Mouse (Mus musculus) liver, embryonic 15.5 days (tissue): Measurements from ENCODE around the gene Gm3880. TPM values are rescaled to one million over a fixed set of nuclear protein-coding genes. Genes with fewer than 3 reads are reported as not detected.

Experiments
- polyA plus RNA-seq: library from polyadenylated mRNA; unstranded; fragments of >200 nt; fragmentation: Nextera tagmentation; extraction: Ambion mirVana; gene quantifications from 2 replicates; pipeline ENCODE4 v1.2.1, GENCODE M21; 2015

Gene Gm3880
- polyA plus RNA-seq, 1 experiment from 2014 or later, result not detected

Other genes starting within 250 kb of the Gm3880 start
- gene Hdac8, start 181.6 kb downstream of the Gm3880 start, polyA plus RNA-seq, result 2.2 and 2.6 TPM in 2 replicates
- gene Phka1, start 42.7 kb downstream of the Gm3880 start, polyA plus RNA-seq, result 1.0 and 1.2 TPM in 2 replicates
- not detected in 2 replicates for gene Gm9112, start 20.7 kb upstream of the Gm3880 start, polyA plus RNA-seq
- gene Dmrtc1b, start 20.9 kb upstream of the Gm3880 start, polyA plus RNA-seq, result not detected in 2 replicates
- gene Dmrtc1c1, start 116.0 kb upstream of the Gm3880 start, polyA plus RNA-seq, result not detected in 2 replicates
- gene Dmrtc1c2, start 167.6 kb upstream of the Gm3880 start, polyA plus RNA-seq, result not detected in 2 replicates
- gene 1700031F05Rik, start 181.0 kb upstream of the Gm3880 start, polyA plus RNA-seq, result not detected in 2 replicates
- not detected in 2 replicates for gene Dmrtc1a, start 221.7 kb upstream of the Gm3880 start, polyA plus RNA-seq
- not detected in 2 replicates for gene 1700011M02Rik, start 221.9 kb upstream of the Gm3880 start, polyA plus RNA-seq
- gene 1700018G05Rik, start 241.4 kb upstream of the Gm3880 start, polyA plus RNA-seq, result not detected in 2 replicates